Mouse (Mus musculus): ENCODE data around the gene Diexf. TPM values are rescaled to one million over a fixed set of nuclear protein-coding genes. Genes with fewer than 3 reads are reported as not detected.
A peak's percentile ranks its signal among the peaks of the same experiment; 100 is the strongest.

Diexf gene
- total RNA-seq, 2 experiments from 2014 or later = 4.4 to 8.4 TPM

- no peak for ATAC-seq (ENCODE audit: poor library complexity, severe bottlenecking)
Observed at GRCm38 (mm10) chr1:193089211-193089610, 40.9 kb downstream of the Diexf start.

DNA sequence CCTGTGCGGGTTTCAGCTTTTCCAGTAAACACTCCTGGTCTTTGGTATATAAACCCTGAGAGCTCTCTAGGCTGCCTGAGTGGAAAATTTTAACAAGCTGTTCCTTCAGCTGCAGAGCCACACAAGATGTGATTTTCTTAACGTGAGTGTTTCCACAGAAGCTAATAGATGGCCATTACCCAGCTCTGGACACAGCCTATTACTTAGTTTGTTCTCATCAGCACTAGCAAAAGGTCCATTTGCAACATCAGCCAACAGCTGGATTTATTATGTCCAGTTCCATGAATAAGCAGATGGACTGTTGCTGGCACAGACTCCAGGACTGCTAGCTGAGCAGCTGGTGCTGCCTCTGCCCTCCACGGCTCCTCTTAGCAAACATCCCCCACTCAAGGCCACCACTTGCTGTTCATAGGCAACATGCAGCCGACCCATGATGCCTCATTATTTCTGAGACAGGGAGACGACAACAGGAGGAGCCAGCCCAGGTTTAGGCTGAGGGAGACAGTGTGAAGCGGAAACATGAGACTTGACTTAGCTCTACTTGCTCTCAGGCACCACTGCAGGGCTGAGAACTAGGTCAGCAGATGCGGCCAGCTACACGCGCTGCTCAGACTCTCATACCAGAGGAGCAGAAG lies 43.1 kb downstream of the Diexf start:
- ATAC-seq (ENCODE audit: poor library complexity, severe bottlenecking) = no peak

- no peak for ATAC-seq (ENCODE audit: poor library complexity, severe bottlenecking)
Observed at GRCm38 (mm10) chr1:193086111-193086841, 43.8 kb downstream of the Diexf start.

- ATAC-seq (ENCODE audit: poor library complexity, severe bottlenecking) = no peak
Observed at GRCm38 (mm10) chr1:193085541-193086020, 44.5 kb downstream of the Diexf start.

- ATAC-seq (ENCODE audit: poor library complexity, severe bottlenecking) = no peak
Observed at GRCm38 (mm10) chr1:193084016-193084415, 46.1 kb downstream of the Diexf start.

DNA sequence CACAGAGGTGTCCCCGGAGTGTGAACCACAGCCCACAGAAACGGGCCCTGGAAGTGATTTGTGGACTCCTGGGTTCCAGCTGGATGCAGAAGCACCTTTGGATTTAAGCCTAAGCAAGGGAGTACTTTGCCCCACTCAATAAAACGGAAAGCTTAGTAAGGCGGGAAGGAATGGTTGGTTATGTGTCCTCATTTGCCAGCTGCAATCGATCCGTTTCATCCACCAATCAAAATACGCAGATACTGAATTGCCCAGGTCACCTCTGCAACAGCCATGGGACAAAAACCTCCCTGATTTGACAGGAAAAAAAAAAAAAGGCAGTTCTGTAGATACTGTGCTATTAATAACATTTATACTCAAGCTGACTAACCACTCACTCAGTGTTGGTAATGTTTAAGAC lies 47.0 kb downstream of the Diexf start:
- no peak for ATAC-seq (ENCODE audit: poor library complexity, severe bottlenecking)

GRCm38 (mm10) chr1:193082311-193082921 lies 47.7 kb downstream of the Diexf start:
- no peak for ATAC-seq (ENCODE audit: poor library complexity, severe bottlenecking)

GRCm38 (mm10) chr1:193062618-193063017 lies 67.5 kb downstream of the Diexf start:
- ATAC-seq (ENCODE audit: poor library complexity, severe bottlenecking) = no peak

DNA sequence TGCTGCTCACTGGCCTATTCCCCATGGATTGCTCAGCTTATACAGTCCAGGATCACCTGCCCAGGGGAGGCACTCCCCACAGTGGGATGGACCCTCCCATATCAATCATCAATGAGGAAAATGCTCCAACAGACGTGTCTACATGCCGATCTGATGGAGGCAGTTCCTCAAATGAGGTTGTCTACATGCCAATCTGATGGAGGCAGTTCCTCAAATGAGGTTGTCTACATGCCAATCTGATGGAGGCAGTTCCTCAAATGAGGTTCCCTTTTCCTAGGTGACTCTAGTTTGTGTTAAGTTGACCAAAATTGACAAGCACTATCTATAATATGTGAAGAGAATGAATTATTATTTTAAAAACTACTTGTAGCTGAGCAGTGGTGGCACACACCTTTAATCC lies 69.9 kb downstream of the Diexf start:
- ATAC-seq (ENCODE audit: poor library complexity, severe bottlenecking) = peak; percentile 99

DNA sequence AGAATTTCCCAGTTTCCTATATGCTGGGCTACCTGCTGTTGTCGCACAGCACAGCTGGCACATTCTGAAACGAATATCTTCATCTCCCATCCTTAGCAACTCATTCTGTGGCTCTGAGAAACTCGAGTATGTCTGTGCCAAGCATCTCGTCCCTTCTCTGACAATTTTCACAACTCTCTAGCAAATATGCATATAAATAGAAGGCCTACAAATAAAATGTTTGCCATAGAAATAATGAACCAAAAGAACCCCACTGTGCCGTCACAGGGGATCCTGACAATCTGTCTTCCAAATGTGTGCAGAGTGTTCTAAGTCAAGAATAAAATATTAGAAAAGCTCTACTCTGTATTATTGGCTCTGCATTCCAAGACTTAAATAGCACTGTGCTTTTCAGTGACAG lies 70.5 kb downstream of the Diexf start:
- ATAC-seq (ENCODE audit: poor library complexity, severe bottlenecking) = no peak

DNA sequence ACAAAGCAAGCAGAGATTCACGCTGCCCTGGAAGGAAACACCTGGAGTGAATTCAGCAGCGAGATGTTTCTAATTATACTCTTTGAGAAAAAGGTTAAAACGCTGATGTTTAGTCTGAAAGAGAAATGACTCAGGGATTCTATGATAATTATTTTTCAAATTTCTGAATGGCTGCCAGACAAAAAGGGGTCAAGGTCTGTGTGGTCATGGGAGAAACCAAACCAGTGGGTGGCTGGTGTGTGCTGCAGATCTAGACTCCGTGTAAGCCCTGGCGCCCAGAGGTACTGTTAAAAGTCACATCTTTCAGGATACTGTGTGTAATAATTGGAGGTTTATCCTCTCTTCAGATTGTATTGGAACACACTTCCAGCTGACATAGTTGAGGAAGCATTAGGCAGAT lies 75.7 kb downstream of the Diexf start:
- ATAC-seq (ENCODE audit: poor library complexity, severe bottlenecking) = no peak

GRCm38 (mm10) chr1:193053065-193053464 lies 77.0 kb downstream of the Diexf start:
- ATAC-seq (ENCODE audit: poor library complexity, severe bottlenecking) = no peak

DNA sequence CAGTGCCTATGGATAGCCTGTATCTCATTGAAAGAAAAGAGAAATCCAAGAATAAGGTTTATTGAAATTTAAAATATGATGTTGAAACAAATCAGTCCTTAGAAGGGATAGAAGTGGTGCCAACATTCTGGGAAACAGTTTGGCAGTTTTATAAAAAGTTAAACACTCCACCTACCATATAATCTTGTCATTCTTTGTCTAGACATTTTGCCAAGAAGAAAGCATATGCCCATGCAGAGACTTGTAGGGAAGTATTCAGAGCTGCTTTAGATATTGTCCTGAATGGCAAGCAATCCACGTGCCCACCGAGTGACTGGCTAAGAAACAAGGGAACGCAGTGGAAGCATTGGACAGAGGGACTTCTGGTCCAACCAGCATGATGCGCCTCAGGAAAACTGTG lies 82.5 kb downstream of the Diexf start:
- ATAC-seq (ENCODE audit: poor library complexity, severe bottlenecking) = no peak

GRCm38 (mm10) chr1:193042760-193043295 lies 87.2 kb downstream of the Diexf start:
- no peak for ATAC-seq (ENCODE audit: poor library complexity, severe bottlenecking)

Other genes with a start within 250 kb of the Diexf start
- not detected in 2 replicates for gene Syt14, start 94.5 kb downstream of the Diexf start, total RNA-seq (2015)
- gene Syt14, start 94.5 kb downstream of the Diexf start, total RNA-seq (2017) = not detected in 2 replicates
- gene Irf6, start 22.8 kb upstream of the Diexf start, total RNA-seq (2015) = 0.21 TPM in 1 of 2 replicates, not detected in the other
- 0.24 and 0.26 TPM in 2 replicates for gene Irf6, start 22.8 kb upstream of the Diexf start, total RNA-seq (2017)
- gene A130010J15Rik, start 37.8 kb upstream of the Diexf start, total RNA-seq (2015) = 4.4 and 4.6 TPM in 2 replicates
- 4.6 and 5.2 TPM in 2 replicates for gene A130010J15Rik, start 37.8 kb upstream of the Diexf start, total RNA-seq (2017)
- 86.6 and 94.4 TPM in 2 replicates for gene Traf3ip3, start 71.4 kb upstream of the Diexf start, total RNA-seq (2015)
- gene Traf3ip3, start 71.4 kb upstream of the Diexf start, total RNA-seq (2017) = 141 and 142 TPM in 2 replicates
- gene Lamb3, start 77.4 kb upstream of the Diexf start, total RNA-seq (2015) = 2.2 and 3.4 TPM in 2 replicates
- 2.5 and 6.5 TPM in 2 replicates for gene Lamb3, start 77.4 kb upstream of the Diexf start, total RNA-seq (2017)
- 77.6 and 78.5 TPM in 2 replicates for gene Hsd11b1, start 133.8 kb upstream of the Diexf start, total RNA-seq (2015)
- gene Hsd11b1, start 133.8 kb upstream of the Diexf start, total RNA-seq (2017) = 36.9 and 44.9 TPM in 2 replicates
- 31.0 and 35.4 TPM in 2 replicates for gene G0s2, start 142.9 kb upstream of the Diexf start, total RNA-seq (2015)
- 40.3 and 46.3 TPM in 2 replicates for gene G0s2, start 142.9 kb upstream of the Diexf start, total RNA-seq (2017)
- not detected in 2 replicates for gene Camk1g, start 240.0 kb upstream of the Diexf start, total RNA-seq (2015)
- not detected in 2 replicates for gene Camk1g, start 240.0 kb upstream of the Diexf start, total RNA-seq (2017)

Data from megakaryocyte, adult 5-6 weeks (primary cell).